Mouse (Mus musculus) liver, embryonic 11.5 days (tissue): ENCODE measurements around the gene Nol4l. TPM values are rescaled to one million over a fixed set of nuclear protein-coding genes. Genes with fewer than 3 reads are reported as not detected.
A peak's percentile ranks its signal among the peaks of the same experiment; 100 is the strongest.

Source experiments
- ATAC-seq: fragments of 200-750 bp; cut with Nextera tagmentation; replicated peaks from 2 replicates; pipeline ENCODE4 v1.8.0; 2017; ENCODE audit warnings: moderate number of reproducible peaks, mild to moderate bottlenecking, moderate TSS enrichment, moderate library complexity; ENCODE audit not compliant: low FRiP score
- DNase-seq: peaks from one replicate; pipeline ENCODE4 v3.0.0-alpha.2; 2017; ENCODE audit warnings: low spot score
- H3K27ac ChIP-seq: fragments of 300-500 bp; sonication (generic); 2 replicates; pipeline ENCODE4 v1.5.1; 2014; ENCODE audit warnings: mild to moderate bottlenecking, low read depth, low read length, control low read depth
- H3K27me3 ChIP-seq: fragments of 300-500 bp; sonication (generic); replicated peaks from 2 replicates; pipeline ENCODE4 v1.6.1; 2014; ENCODE audit warnings: low read length, mixed read lengths; ENCODE audit not compliant: control insufficient read depth, insufficient read depth
- H3K36me3 ChIP-seq: fragments of 300-500 bp; sonication (generic); 2 replicates; pipeline ENCODE4 v1.6.1; 2014; ENCODE audit warnings: mild to moderate bottlenecking, low read length, moderate library complexity, mixed read lengths; ENCODE audit not compliant: control insufficient read depth, insufficient read depth
- H3K4me1 ChIP-seq: fragments of 300-500 bp; sonication (generic); replicated peaks from 2 replicates; pipeline ENCODE4 v1.6.1; 2014; ENCODE audit warnings: low read length, mixed read lengths; ENCODE audit not compliant: control insufficient read depth, insufficient read depth
- H3K4me2 ChIP-seq: fragments of 300-500 bp; sonication (generic); 2 replicates; pipeline ENCODE4 v1.6.1; 2014; ENCODE audit warnings: mild to moderate bottlenecking, control low read depth, moderate library complexity
- H3K4me3 ChIP-seq: fragments of 300-500 bp; sonication (generic); 2 replicates; pipeline ENCODE4 v1.5.1; 2014; ENCODE audit warnings: low read depth, low read length, control low read depth
- H3K9ac ChIP-seq: fragments of 300-500 bp; sonication (generic); 2 replicates; pipeline ENCODE4 v1.6.1; 2014; ENCODE audit warnings: low read depth, low read length, control low read depth
- H3K9me3 ChIP-seq: fragments of 300-500 bp; sonication (generic); 2 replicates; pipeline ENCODE4 v1.6.1; 2016; ENCODE audit warnings: low read length, inconsistent platforms, mixed read lengths; ENCODE audit not compliant: control insufficient read depth
- WGBS: fragments of 180-500 bp; shearing (Covaris S2); extraction: QIAGEN DNeasy Blood & Tissue Kit; methylation state at CpG from one replicate; pipeline ENCODE4 v1.1.7; 2014; 5-methylcytosine and 5-hydroxymethylcytosine counted together
- polyA plus RNA-seq: library from polyadenylated mRNA; unstranded; fragments of >200 nt; fragmentation: Nextera tagmentation; extraction: Ambion mirVana; gene quantifications from 2 replicates; pipeline ENCODE4 v1.2.1, GENCODE M21; 2014

Nol4l gene
- polyA plus RNA-seq, 1 experiment from 2014 or later, result 15.8 TPM

- DNase-seq (no peak), ATAC-seq (no peak)
- H3K9ac ChIP-seq, result no peak overlapping the region
- H3K9me3 ChIP-seq, result no peaks in the 10 kb centered on the region
- peaks cover 56% of the 10 kb centered on the region for H3K4me1 ChIP-seq
- WGBS, result 85% methylated on average over 14 of the region's 14 CpGs
- H3K36me3 ChIP-seq, result no peaks in the 10 kb centered on the region
- H3K27ac ChIP-seq, result no peak overlapping the region
- no peak overlapping the region for H3K4me2 ChIP-seq
- H3K4me3 ChIP-seq, result no peak overlapping the region
- H3K27me3 ChIP-seq, result no peaks in the 10 kb centered on the region
These were observed 17.1 kb downstream of the Nol4l start for GRCm38 (mm10) chr2:153512416-153513323.

- no peaks in the 10 kb centered on the region for H3K36me3 ChIP-seq
- H3K9me3 ChIP-seq, result no peaks in the 10 kb centered on the region
- no peaks in the 10 kb centered on the region for H3K27me3 ChIP-seq
- H3K4me2 ChIP-seq, result no peak overlapping the region
- no peak overlapping the region for H3K27ac ChIP-seq
- peaks cover 47% of the 10 kb centered on the region for H3K4me1 ChIP-seq
- no peak for DNase-seq
- H3K9ac ChIP-seq, result no peak overlapping the region
- ATAC-seq, result no peak
- 85% methylated on average over 6 of the region's 6 CpGs for WGBS
- no peak overlapping the region for H3K4me3 ChIP-seq
These were observed 18.2 kb downstream of the Nol4l start for GRCm38 (mm10) chr2:153511562-153511961.

- Histone ChIP-seq H3K4me2 (peak overlapping the region; percentile 6), H3K4me3 (no peak overlapping the region), H3K9ac (peak overlapping the region; percentile 30), H3K27me3 (no peaks in the 10 kb centered on the region), H3K9me3 (no peaks in the 10 kb centered on the region), H3K4me1 (peaks cover 50% of the 10 kb centered on the region), H3K36me3 (no peaks in the 10 kb centered on the region), H3K27ac (0 out of 2 replicates have a peak overlapping the region, but pooled peaks have one; percentile 1)
- ATAC-seq, result no peak
- no peak for DNase-seq
- WGBS, result 66% methylated on average over 8 of the region's 8 CpGs
These were observed 19.6 kb downstream of the Nol4l start for GRCm38 (mm10) chr2:153510136-153510535.

- Histone ChIP-seq H3K27ac (peak overlapping the region; percentile 39; the same call in 1 of the 2 replicates), H3K9me3 (no peaks in the 10 kb centered on the region), H3K4me3 (no peak overlapping the region), H3K27me3 (no peaks in the 10 kb centered on the region), H3K36me3 (no peaks in the 10 kb centered on the region), H3K4me2 (peak overlapping the region; percentile 25), H3K9ac (peak overlapping the region; percentile 52), H3K4me1 (peaks cover 43% of the 10 kb centered on the region)
- WGBS, result 27% methylated on average over 18 of the region's 18 CpGs
- DNase-seq, result no peak
- peak; percentile 33; the same call in 1 of the 2 replicates for ATAC-seq
These were observed 20.4 kb downstream of the Nol4l start for GRCm38 (mm10) chr2:153509211-153510029.

GRCm38 (mm10) chr2:153508405-153508804 is 21.4 kb downstream of the Nol4l start:
- 77% methylated on average over 3 of the region's 3 CpGs for WGBS
- no peaks in the 10 kb centered on the region for H3K36me3 ChIP-seq
- no peak for ATAC-seq
- no peak overlapping the region for H3K9ac ChIP-seq
- no peak for DNase-seq
- H3K4me2 ChIP-seq, result no peak overlapping the region
- no peaks in the 10 kb centered on the region for H3K27me3 ChIP-seq
- no peaks in the 10 kb centered on the region for H3K9me3 ChIP-seq
- H3K4me1 ChIP-seq, result peaks cover 42% of the 10 kb centered on the region
- no peak overlapping the region for H3K4me3 ChIP-seq
- H3K27ac ChIP-seq, result no peak overlapping the region

- Histone ChIP-seq H3K4me2 (no peak overlapping the region), H3K4me3 (no peak overlapping the region), H3K27ac (no peak overlapping the region), H3K9ac (no peak overlapping the region), H3K9me3 (no peaks in the 10 kb centered on the region), H3K4me1 (peaks cover 42% of the 10 kb centered on the region), H3K36me3 (no peaks in the 10 kb centered on the region), H3K27me3 (no peaks in the 10 kb centered on the region)
- WGBS, result 92% methylated on average over 2 of the region's 2 CpGs
- DNase-seq (no peak), ATAC-seq (no peak)
These were observed 21.8 kb downstream of the Nol4l start for GRCm38 (mm10) chr2:153507969-153508368.

- no peaks in the 10 kb centered on the region for H3K9me3 ChIP-seq
- DNase-seq, result no peak
- WGBS, result 65% methylated on average over 5 of the region's 5 CpGs
- no peak overlapping the region for H3K4me3 ChIP-seq
- peaks cover 34% of the 10 kb centered on the region for H3K4me1 ChIP-seq
- no peak overlapping the region for H3K4me2 ChIP-seq
- H3K36me3 ChIP-seq, result no peaks in the 10 kb centered on the region
- no peak for ATAC-seq
- H3K27me3 ChIP-seq, result no peaks in the 10 kb centered on the region
- no peak overlapping the region for H3K27ac ChIP-seq
- no peak overlapping the region for H3K9ac ChIP-seq
These were observed 23.4 kb downstream of the Nol4l start for GRCm38 (mm10) chr2:153506385-153506784.

GRCm38 (mm10) chr2:153499154-153499553 is 30.6 kb downstream of the Nol4l start:
- Histone ChIP-seq H3K9me3 (no peaks in the 10 kb centered on the region), H3K27me3 (no peaks in the 10 kb centered on the region), H3K27ac (0 out of 2 replicates have a peak overlapping the region, but pooled peaks have one; percentile 13), H3K4me2 (no peak overlapping the region), H3K36me3 (no peaks in the 10 kb centered on the region), H3K4me1 (peaks cover 41% of the 10 kb centered on the region), H3K9ac (no peak overlapping the region), H3K4me3 (no peak overlapping the region)
- ATAC-seq (no peak), DNase-seq (no peak)
- 56% methylated on average over 4 of the region's 4 CpGs for WGBS
